Mouse (Mus musculus): ENCODE measurements around the gene Catspere2. TPM values are rescaled to one million over a fixed set of nuclear protein-coding genes. Genes with fewer than 3 reads are reported as not detected.
"Not testable (repeated sequence)": the region's sequence is repeated elsewhere in the genome, so short reads cannot be mapped to it uniquely, and the experiment has no call there.

Catspere2 gene
- polyA plus RNA-seq, 1 experiment from 2014 or later: 0.20 TPM

GRCm38 (mm10) chr1:178207856-178208255 is 224.6 kb downstream of the Catspere2 start:
- not testable (repeated sequence) for H3K4me3 ChIP-seq (replicated peaks; ENCODE audit: low read length); H3K27me3 ChIP-seq (replicated peaks; ENCODE audit: control insufficient read depth, insufficient read depth, low read length); H3K9ac ChIP-seq (replicated peaks; ENCODE audit: low read depth, low read length); H3K4me1 ChIP-seq (replicated peaks; ENCODE audit: control insufficient read depth, insufficient read depth, low read length); ATAC-seq; H3K4me2 ChIP-seq (ENCODE audit: low read length); H3K27ac ChIP-seq (ENCODE audit: low read length); H3K36me3 ChIP-seq (ENCODE audit: control insufficient read depth, insufficient read depth); H3K9me3 ChIP-seq (ENCODE audit: control insufficient read depth, low read length)
- 85% methylated on average over 4 of the region's 4 CpGs for WGBS

DNA sequence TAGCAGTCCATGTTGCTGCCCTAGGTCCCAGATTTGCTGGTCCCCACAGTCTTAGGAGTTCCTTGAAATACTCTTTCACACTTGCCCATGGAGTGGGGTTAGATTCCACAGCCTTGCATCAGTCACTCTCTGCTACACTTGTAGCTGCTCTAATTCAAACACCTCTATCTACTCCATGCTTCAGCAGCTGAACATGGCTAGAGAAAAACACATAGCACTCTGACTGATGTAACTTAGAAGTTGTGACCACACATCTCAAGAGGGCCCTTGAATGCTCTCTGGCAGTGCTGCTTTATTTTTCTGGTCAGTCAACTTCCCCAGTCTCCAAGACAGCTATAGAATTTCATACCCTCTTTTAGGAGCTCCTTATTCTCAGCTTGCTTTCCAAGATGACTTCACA is 226.7 kb downstream of the Catspere2 start:
- Histone ChIP-seq H3K9ac (replicated peaks; ENCODE audit: low read depth, low read length) (no peak overlapping the region), H3K4me3 (replicated peaks; ENCODE audit: low read length) (no peak overlapping the region), H3K9me3 (ENCODE audit: control insufficient read depth, low read length) (no peaks in the 10 kb centered on the region), H3K27me3 (replicated peaks; ENCODE audit: control insufficient read depth, insufficient read depth, low read length) (no peaks in the 10 kb centered on the region), H3K27ac (ENCODE audit: low read length) (no peak overlapping the region), H3K4me1 (replicated peaks; ENCODE audit: control insufficient read depth, insufficient read depth, low read length) (no peaks in the 10 kb centered on the region), H3K36me3 (ENCODE audit: control insufficient read depth, insufficient read depth) (no peaks in the 10 kb centered on the region), H3K4me2 (ENCODE audit: low read length) (no peak overlapping the region)
- no peak for ATAC-seq

DNA sequence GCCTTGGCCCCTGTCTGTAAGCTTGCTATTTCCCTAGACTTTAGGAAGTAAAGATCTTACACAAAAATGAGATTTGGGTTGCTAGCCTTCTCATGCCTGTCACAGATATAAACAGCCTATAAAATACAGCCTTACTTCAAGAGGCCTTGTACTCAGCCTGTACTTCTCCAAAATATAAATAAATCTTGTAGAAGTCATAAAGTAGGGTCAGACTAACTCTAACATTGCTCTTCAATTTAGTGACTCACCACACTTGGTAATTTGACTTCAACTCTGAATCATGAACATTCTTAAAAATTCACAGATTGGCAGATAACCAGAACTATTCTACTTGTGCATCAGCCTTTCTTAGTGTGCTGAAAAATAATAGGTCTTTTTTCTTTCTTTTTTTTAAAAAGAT is 233.9 kb downstream of the Catspere2 start:
- Histone ChIP-seq H3K9me3 (ENCODE audit: control insufficient read depth, low read length) (no peaks in the 10 kb centered on the region), H3K4me1 (replicated peaks; ENCODE audit: control insufficient read depth, insufficient read depth, low read length) (no peaks in the 10 kb centered on the region), H3K4me3 (replicated peaks; ENCODE audit: low read length) (no peak overlapping the region), H3K4me2 (ENCODE audit: low read length) (no peak overlapping the region), H3K27ac (ENCODE audit: low read length) (no peak overlapping the region), H3K9ac (replicated peaks; ENCODE audit: low read depth, low read length) (no peak overlapping the region), H3K36me3 (ENCODE audit: control insufficient read depth, insufficient read depth) (no peaks in the 10 kb centered on the region), H3K27me3 (replicated peaks; ENCODE audit: control insufficient read depth, insufficient read depth, low read length) (no peaks in the 10 kb centered on the region)
- ATAC-seq: no peak

GRCm38 (mm10) chr1:178218305-178218704 is 235.1 kb downstream of the Catspere2 start:
- Histone ChIP-seq H3K27me3 (replicated peaks; ENCODE audit: control insufficient read depth, insufficient read depth, low read length) (no peaks in the 10 kb centered on the region), H3K4me2 (ENCODE audit: low read length) (no peak overlapping the region), H3K4me1 (replicated peaks; ENCODE audit: control insufficient read depth, insufficient read depth, low read length) (no peaks in the 10 kb centered on the region), H3K4me3 (replicated peaks; ENCODE audit: low read length) (no peak overlapping the region), H3K27ac (ENCODE audit: low read length) (no peak overlapping the region), H3K9ac (replicated peaks; ENCODE audit: low read depth, low read length) (no peak overlapping the region), H3K9me3 (ENCODE audit: control insufficient read depth, low read length) (no peaks in the 10 kb centered on the region), H3K36me3 (ENCODE audit: control insufficient read depth, insufficient read depth) (no peaks in the 10 kb centered on the region)
- no peak for ATAC-seq

GRCm38 (mm10) chr1:178219166-178220077 is 236.2 kb downstream of the Catspere2 start:
- Histone ChIP-seq H3K9ac (replicated peaks; ENCODE audit: low read depth, low read length) (no peak overlapping the region), H3K4me1 (replicated peaks; ENCODE audit: control insufficient read depth, insufficient read depth, low read length) (no peaks in the 10 kb centered on the region), H3K36me3 (ENCODE audit: control insufficient read depth, insufficient read depth) (no peaks in the 10 kb centered on the region), H3K27me3 (replicated peaks; ENCODE audit: control insufficient read depth, insufficient read depth, low read length) (no peaks in the 10 kb centered on the region), H3K9me3 (ENCODE audit: control insufficient read depth, low read length) (0 out of 2 replicates have a peak, but pooled peaks cover 2% of the 10 kb centered on the region), H3K4me3 (replicated peaks; ENCODE audit: low read length) (no peak overlapping the region), H3K27ac (ENCODE audit: low read length) (no peak overlapping the region), H3K4me2 (ENCODE audit: low read length) (no peak overlapping the region)
- ATAC-seq: no peak
- WGBS: 83% methylated on average over 5 of the region's 5 CpGs

Other genes starting within 250 kb of the Catspere2 start
- gene Adss, start 186.9 kb upstream of the Catspere2 start, polyA plus RNA-seq (2015; fragmentation: Nextera tagmentation; extraction: Ambion mirVana): 54.0 and 57.0 TPM in 2 replicates
- 17.7 and 19.9 TPM in 2 replicates for gene Desi2, start 204.0 kb downstream of the Catspere2 start, polyA plus RNA-seq (2015; fragmentation: Nextera tagmentation; extraction: Ambion mirVana)